Mouse (Mus musculus) thymus, postnatal 14 days (tissue): Measurements from ENCODE around the gene Abcb1b.
"Not testable (repeated sequence)": the region's sequence is repeated elsewhere in the genome, so short reads cannot be mapped to it uniquely, and the experiment has no call there.

Experiments used
- DNase-seq: peaks from one replicate; pipeline ENCODE4 v3.0.0; 2021

The Abcb1b gene

DNA sequence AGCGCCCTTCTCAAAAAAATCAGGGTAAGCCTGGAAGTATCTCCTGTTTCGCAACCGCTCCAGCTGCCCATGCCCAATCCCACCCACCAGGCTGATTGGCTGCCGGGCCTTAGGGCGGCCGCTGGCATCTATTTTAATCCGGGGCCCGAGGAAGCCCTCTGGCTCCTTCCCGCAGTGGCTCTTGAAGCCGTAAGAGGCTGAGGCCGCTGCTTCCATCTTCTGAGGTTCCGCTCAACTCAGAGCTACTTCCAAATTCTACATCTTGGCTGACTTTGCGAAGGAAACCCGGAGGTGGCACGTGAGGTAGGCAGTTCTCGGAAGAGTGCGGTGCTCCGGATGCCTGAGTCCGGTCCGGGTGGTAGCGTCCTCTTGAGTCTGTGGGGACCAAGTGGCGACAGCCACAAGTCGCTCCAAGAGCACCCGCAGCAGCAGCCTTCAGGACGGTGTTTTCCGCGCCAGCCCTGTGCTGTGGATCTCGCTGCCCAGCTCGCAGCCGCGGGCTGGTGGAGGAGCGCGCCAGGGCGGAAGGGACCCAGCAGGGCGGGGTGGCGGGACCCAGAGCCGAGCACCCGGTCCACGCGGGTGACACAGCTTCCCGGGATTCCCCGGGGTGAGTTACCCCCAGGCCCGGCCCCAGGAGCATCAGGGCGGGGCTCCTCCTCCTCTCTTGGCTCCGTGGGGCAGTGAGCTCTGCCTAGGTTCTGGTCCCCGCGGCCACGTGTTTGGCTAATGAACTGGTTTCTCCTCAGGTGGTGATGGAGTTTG is at the start of gene Abcb1b:
Gene Abcb1b (plus strand): TSS at position 161 of the 765 bp plus-strand sequence.
- DNase-seq = peak; percentile 26

DNA sequence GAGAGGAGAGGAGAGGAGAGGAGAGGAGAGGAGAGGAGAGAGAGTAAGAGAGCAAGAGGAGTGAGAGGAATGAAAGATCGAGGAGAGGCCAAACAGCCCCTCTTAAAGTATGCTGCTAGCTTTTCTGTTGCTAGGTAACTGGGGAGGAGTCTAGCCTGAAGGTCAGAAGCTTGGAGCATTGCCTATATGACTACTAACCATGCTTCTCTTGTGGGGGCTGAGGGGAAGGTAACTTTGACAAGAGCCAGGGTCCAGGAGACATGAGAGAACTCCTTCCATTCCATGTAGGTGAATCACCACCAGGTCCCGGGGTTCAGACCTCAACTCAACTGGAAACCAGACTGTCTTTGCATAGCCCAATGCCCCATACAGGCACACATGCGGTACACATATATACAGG is 25.1 kb upstream of the Abcb1b start:
- DNase-seq = no peak

GRCm38 (mm10) chr5:8778311-8778710 is 19.6 kb upstream of the Abcb1b start:
- no peak for DNase-seq

DNA sequence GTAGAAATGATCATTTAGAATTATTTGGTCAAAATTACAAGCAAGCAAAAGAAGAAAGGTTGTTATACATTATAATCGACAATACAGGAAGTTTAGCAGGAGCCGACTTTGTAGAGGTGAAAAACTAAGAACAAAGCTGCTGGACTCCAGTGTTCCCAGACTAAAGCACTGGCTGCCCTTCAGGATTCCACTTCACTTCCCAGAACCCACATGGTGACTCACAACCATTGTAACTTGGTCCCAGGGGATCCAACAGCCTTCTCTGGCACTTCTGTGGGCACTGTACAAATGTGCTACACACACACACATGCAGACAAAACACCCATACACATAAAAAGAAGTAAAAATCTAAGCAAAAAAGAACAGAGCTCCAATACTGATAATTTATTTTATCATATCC is 19.2 kb upstream of the Abcb1b start:
- DNase-seq = no peak

GRCm38 (mm10) chr5:8792281-8792680 is 5.7 kb upstream of the Abcb1b start:
- DNase-seq = no peak

DNA sequence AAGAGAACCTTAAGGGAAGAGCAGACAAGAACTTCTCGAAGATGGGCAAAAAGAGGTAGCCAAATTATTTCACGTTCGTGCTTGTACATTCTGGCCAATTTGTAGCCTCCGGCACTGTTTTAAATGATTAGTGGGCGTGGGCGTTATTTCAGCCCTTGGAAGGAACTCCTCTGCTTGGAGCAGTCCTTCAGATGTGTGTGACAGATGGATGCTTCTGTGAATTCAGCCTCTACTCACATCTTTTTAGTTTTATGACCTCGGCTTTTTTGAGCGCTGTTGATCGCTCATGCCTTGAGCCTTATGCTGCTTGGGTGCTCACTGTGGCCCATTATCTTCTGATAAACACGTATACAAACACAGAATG is 787 bp downstream of the Abcb1b start:
- DNase-seq = no peak

GRCm38 (mm10) chr5:8805742-8806141 is 7.8 kb downstream of the Abcb1b start:
- no peak for DNase-seq

GRCm38 (mm10) chr5:8807137-8808004 is 9.4 kb downstream of the Abcb1b start:
- DNase-seq = no peak

DNA sequence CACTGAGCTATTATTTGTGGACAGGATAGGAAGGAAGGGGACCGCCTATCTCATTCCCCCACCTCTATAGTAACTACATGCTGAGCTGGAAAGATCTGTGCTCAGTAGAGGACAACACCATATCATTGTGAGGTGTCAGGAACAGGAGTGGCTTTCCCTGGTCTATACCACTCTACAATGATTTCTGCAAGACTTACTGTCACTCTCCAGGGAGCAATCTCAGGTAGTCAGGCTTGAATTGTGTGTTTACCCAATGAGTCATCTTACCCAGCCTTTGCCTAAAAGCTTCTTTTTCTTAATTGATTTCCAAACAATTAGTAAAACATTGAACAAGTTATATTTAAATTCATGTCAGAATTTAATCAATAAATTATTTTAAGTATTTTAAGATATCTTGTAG is 15.9 kb downstream of the Abcb1b start:
- DNase-seq = no peak

- DNase-seq = no peak
Measured at GRCm38 (mm10) chr5:8819635-8820591, 22.0 kb downstream of the Abcb1b start.

- not testable (repeated sequence) for DNase-seq
Measured at GRCm38 (mm10) chr5:8820592-8821104, 22.7 kb downstream of the Abcb1b start.

DNA sequence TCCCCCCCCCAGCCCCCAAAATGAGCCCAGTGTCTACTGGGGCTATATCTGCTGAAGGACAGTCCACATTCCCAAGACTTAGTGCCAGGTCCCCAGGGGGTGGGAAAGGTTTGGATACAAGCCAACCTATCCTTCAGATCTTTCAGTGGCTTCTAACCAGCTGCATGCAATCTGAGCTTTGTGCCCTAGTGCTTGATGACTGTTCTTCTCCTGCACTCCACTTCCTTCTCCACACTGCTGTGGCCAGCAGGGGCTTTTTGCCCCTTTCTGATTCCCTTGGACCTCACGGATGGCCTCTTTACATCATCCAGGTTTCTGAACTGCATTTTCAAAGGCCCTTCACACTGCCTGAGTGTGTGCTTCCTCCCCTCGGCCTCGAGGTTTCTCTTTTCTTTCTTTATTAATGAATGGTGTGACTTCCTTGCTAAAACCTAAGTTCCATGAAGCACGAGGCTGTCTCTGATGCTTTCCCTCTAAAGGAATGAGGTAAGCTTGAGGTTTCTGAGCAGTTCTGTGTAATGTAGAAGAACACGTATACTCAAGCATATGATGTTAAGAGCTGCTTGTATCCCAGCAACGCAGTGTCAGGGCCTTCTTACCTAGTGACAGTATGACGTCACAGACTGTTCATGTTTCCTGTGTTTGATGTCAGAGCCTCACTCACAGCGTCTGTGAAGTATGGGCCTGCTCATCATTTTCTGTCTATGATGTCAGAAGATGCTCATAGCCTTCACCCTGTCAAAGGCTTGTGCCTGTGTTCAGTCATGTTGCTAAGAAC is 40.9 kb downstream of the Abcb1b start:
- no peak for DNase-seq

- DNase-seq = no peak
Measured at GRCm38 (mm10) chr5:8839651-8840050, 41.7 kb downstream of the Abcb1b start.

DNA sequence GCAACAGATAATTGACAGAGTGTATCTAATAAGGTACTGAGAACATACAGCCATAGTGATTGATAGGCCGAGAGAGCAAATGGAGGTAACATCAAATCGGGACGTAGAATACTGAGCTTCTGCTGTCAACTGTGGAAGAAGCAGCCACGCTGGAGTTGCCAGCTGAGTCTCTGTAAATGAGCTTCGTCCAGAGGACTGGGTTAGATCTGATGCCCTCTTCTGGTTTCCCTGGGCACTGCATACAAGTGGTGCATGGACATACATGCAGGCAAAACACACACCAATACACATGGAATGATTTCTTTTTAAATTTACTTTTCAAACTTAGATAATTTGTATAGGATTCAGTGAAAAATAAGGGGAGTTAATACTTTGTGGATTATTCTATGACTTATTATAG is 42.9 kb downstream of the Abcb1b start:
- peak; percentile 79 for DNase-seq

GRCm38 (mm10) chr5:8842815-8843214 is 44.9 kb downstream of the Abcb1b start:
- DNase-seq = no peak

- not testable (repeated sequence) for DNase-seq
Measured at GRCm38 (mm10) chr5:8848607-8849575, 50.9 kb downstream of the Abcb1b start.

GRCm38 (mm10) chr5:8850851-8851250 is 52.9 kb downstream of the Abcb1b start:
- no peak for DNase-seq

GRCm38 (mm10) chr5:8857201-8857600 is 59.3 kb downstream of the Abcb1b start:
- no peak for DNase-seq

DNA sequence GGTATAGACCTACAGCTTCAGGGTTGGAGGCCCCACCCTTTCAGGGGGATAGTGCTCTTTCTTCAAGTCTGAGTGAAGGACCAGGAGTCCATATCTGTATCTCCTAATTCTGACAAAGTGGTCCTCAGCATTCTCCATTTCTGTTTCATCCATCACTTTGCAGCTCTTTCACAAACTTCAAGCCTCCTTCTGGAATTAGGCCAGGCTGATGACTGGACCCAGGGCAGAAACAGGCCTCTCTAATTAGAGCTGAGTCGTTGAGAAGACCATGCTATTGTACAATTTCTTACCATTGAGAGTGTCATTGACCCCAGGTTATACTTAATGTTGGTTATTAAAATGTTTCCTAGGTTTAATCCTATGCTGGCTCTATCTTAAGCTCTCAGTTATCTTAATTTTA is 63.9 kb downstream of the Abcb1b start:
- no peak for DNase-seq

DNA sequence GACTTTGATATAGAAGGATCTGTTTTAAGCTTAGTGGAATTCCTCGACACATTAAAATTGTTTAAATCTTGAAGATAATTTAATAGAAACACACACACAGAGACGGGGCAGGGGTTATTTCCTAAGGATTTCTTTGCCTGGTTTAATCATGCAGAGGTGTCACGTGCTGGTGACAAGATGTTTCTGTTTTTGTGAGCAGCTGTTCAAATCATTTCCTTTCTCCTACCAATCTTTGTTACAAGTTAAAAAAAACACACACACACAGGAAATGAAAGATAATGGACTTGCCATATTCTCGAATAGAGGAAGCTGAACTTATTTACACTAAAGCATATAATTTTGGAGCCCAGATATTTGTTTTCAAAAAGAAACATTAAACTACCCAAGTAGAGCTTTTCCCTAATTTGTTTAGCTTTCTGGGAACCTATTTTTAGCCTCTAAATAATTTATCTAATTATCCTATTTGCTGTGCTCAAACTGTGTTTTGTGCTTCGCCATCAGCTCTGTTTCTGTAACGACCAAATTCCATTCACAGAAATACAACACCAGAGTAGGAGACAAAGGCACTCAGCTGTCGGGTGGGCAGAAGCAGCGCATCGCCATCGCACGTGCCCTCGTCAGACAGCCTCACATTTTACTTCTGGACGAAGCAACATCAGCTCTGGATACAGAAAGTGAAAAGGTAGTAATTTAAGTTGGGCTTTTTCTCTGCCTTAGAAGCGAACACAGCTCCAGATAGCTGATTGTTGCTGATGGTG is 65.8 kb downstream of the Abcb1b start:
- no peak for DNase-seq
